Mouse (Mus musculus): Measurements from ENCODE around the gene Ptprr.

DNA sequence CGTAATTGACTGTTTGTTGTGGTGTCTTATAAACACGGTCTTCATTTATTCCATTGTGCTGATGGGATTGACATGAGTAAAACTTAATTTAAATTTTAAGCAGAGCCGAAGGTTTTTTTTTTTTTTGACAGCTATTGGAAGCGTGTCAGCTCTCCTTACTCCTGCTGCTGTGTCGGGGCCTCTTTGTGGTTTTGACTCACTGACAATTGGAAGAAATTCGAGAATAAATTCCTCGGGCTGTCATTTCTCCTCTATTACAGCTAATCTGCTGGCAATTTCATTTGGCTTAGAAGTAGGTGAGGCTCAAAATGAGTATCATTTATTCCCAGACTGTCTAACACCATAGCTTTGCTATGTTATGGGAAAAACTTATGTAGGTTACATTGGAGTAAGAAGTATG lies 41.7 kb upstream of the Ptprr start:
- TF ChIP-seq CTCF (conservative IDR thresholded peaks at IDR 0.05; ENCODE audit: low read length) (no peak), NANOG (IDR thresholded peaks at IDR 0.05; ENCODE audit: borderline replicate concordance, low read length) (no peak), POU5F1 (IDR thresholded peaks at IDR 0.05; ENCODE audit: borderline replicate concordance, low read length) (no peak)

Measured in E14TG2a.4 (cell line).